Mouse (Mus musculus) heart, adult 2 months (tissue): ENCODE results near the gene Klk5. TPM values are rescaled to one million over a fixed set of nuclear protein-coding genes. Genes with fewer than 3 reads are reported as not detected.

Experiments
- DNase-seq, 2 experiments: peaks; one replicate each; pipeline ENCODE4 v3.0.0; 2021
- H3K27ac ChIP-seq: fragments of 200-600 bp; 2 replicates; pipeline ENCODE4 v1.8.1; 2022
- H3K27me3 ChIP-seq: fragments of 200-500 bp; 2 replicates; pipeline ENCODE4 v1.6.1; 2012; ENCODE audit warnings: mild to moderate bottlenecking, low read length, inconsistent platforms, mixed read lengths; ENCODE audit not compliant: control insufficient read depth, insufficient read depth
- H3K36me3 ChIP-seq: fragments of 200-500 bp; 2 replicates; pipeline ENCODE4 v1.6.1; 2012; ENCODE audit warnings: low read length, inconsistent platforms; ENCODE audit not compliant: control insufficient read depth, insufficient read depth
- H3K4me1 ChIP-seq: fragments of 200-500 bp; 2 replicates; pipeline ENCODE4 v1.6.1; 2011; ENCODE audit warnings: low read length; ENCODE audit not compliant: control insufficient read depth, insufficient read depth
- H3K4me3 ChIP-seq: fragments of 200-600 bp; 2 replicates; pipeline ENCODE4 v1.8.1; 2022
- H3K79me2 ChIP-seq: fragments of 200-500 bp; replicated peaks from 2 replicates; pipeline ENCODE4 v1.6.1; 2012; ENCODE audit warnings: mild to moderate bottlenecking, inconsistent platforms, low read length, moderate library complexity, mixed read lengths; ENCODE audit not compliant: control insufficient read depth, insufficient read depth
- H3K9ac ChIP-seq: fragments of 200-500 bp; 2 replicates; pipeline ENCODE4 v1.6.1; 2012; ENCODE audit warnings: low read depth, mild to moderate bottlenecking, control low read depth, inconsistent platforms, low read length, mixed read lengths
- CTCF ChIP-seq: fragments of 200-600 bp; IDR thresholded peaks from 2 replicates; pipeline ENCODE4 v1.8.1; 2022; ENCODE audit warnings: antibody characterized with exemption, mild to moderate bottlenecking, moderate library complexity
- EP300 ChIP-seq: fragments of 200-500 bp; IDR thresholded peaks from 2 replicates; pipeline ENCODE4 v1.6.1; 2011; ENCODE audit warnings: low read depth, low read length, control low read depth; ENCODE audit not compliant: insufficient read depth
- POLR2A ChIP-seq: fragments of 200-500 bp; IDR thresholded peaks from 2 replicates; pipeline ENCODE4 v1.6.1; 2011; ENCODE audit warnings: mild to moderate bottlenecking, low read depth, low read length, control low read depth; ENCODE audit not compliant: insufficient read depth
- WGBS: fragments of 180-500 bp; shearing (Covaris S2); methylation state at CpG from one replicate; pipeline ENCODE4 v1.1.7; 2018; 5-methylcytosine and 5-hydroxymethylcytosine counted together
- intact Hi-C: fragments of 180-260 bp; cut with DNase I; formaldehyde crosslinking; loops from one replicate; pipeline ENCODE4 v1.15.1; 2025
- polyA plus RNA-seq: library from polyadenylated mRNA; depleted of rRNA; stranded (reverse); fragments of >200 nt; gene quantifications from 2 replicates; pipeline ENCODE4 v1.2.3, GENCODE M21; 2012
- total RNA-seq, 2 experiments: library from RNA; stranded (reverse); gene quantifications; 2 replicates each; pipeline ENCODE4 v1.2.3; 2021

Gene Klk5
- total and polyA plus RNA-seq, 3 experiments: not detected

GRCm38 (mm10) chr7:43860411-43860810 lies 18.6 kb downstream of the Klk5 start:
- Histone ChIP-seq H3K9ac (no peak overlapping the region), H3K4me1 (no peaks in the 10 kb centered on the region), H3K27me3 (no peaks in the 10 kb centered on the region), H3K4me3 (no peak overlapping the region), H3K36me3 (no peaks in the 10 kb centered on the region), H3K79me2 (no peaks in the 10 kb centered on the region), H3K27ac (no peak overlapping the region)
- no peak for DNase-seq
- intact Hi-C loops: no loop called here
- TF ChIP-seq EP300: no peak
- TF ChIP-seq POLR2A: no peak
- no peak for TF ChIP-seq CTCF
- WGBS: 72% methylated on average over 8 of the region's 8 CpGs

- TF ChIP-seq EP300 (no peak), CTCF (peak; percentile 78), POLR2A (no peak)
These were observed 31.5 kb downstream of the Klk5 start for GRCm38 (mm10) chr7:43873237-43873636.

GRCm38 (mm10) chr7:43873674-43874073 lies 31.9 kb downstream of the Klk5 start:
- Histone ChIP-seq H3K4me3 (no peak overlapping the region), H3K9ac (no peak overlapping the region), H3K27ac (no peak overlapping the region), H3K27me3 (no peaks in the 10 kb centered on the region; the same call in 1 of the 2 replicates), H3K36me3 (no peaks in the 10 kb centered on the region), H3K4me1 (no peaks in the 10 kb centered on the region), H3K79me2 (no peaks in the 10 kb centered on the region)
- no peak for DNase-seq
- TF ChIP-seq POLR2A (no peak), CTCF (no peak), EP300 (no peak)
- WGBS: 79% methylated on average over 3 of the region's 3 CpGs
- intact Hi-C loops: loop anchor here (1.0 to 2.0 kb wide), 2 partner anchors 22 to 47 kb away; no protein-coding TSS in a partner anchor

More at GRCm38 (mm10) chr7:43873237-43873636, 31.5 kb downstream of the Klk5 start:
- Histone ChIP-seq H3K36me3 (no peaks in the 10 kb centered on the region), H3K79me2 (no peaks in the 10 kb centered on the region), H3K4me1 (no peaks in the 10 kb centered on the region), H3K27ac (no peak overlapping the region), H3K9ac (no peak overlapping the region), H3K4me3 (no peak overlapping the region), H3K27me3 (no peaks in the 10 kb centered on the region; the same call in 1 of the 2 replicates)
- peak; percentile 26 to 61 for DNase-seq
- WGBS: 8% methylated on average over 10 of the region's 10 CpGs
- intact Hi-C loops: loop anchor here (1.0 to 2.0 kb wide), 2 partner anchors 22 to 48 kb away; no protein-coding TSS in a partner anchor

- H3K27ac ChIP-seq: no peak overlapping the region
- TF ChIP-seq CTCF (no peak), POLR2A (no peak), EP300 (no peak)
- H3K36me3 ChIP-seq: no peaks in the 10 kb centered on the region
- H3K4me1 ChIP-seq: no peaks in the 10 kb centered on the region
- no peak for DNase-seq
- intact Hi-C loops: no loop called here
- no peak overlapping the region for H3K4me3 ChIP-seq
- 82% methylated on average over 6 of the region's 6 CpGs for WGBS
- no peaks in the 10 kb centered on the region; the same call in 1 of the 2 replicates for H3K27me3 ChIP-seq
- no peak overlapping the region for H3K9ac ChIP-seq
- H3K79me2 ChIP-seq: no peaks in the 10 kb centered on the region
These were observed 33.2 kb downstream of the Klk5 start for GRCm38 (mm10) chr7:43874868-43875375.

- TF ChIP-seq POLR2A: no peak
- TF ChIP-seq EP300: no peak
- no peak for TF ChIP-seq CTCF
- intact Hi-C loops: no loop called here
- H3K9ac ChIP-seq: no peak overlapping the region
- H3K79me2 ChIP-seq: no peaks in the 10 kb centered on the region
- no peaks in the 10 kb centered on the region for H3K36me3 ChIP-seq
- no peak overlapping the region for H3K27ac ChIP-seq
- no peak overlapping the region for H3K4me3 ChIP-seq
- no peaks in the 10 kb centered on the region for H3K4me1 ChIP-seq
- no peaks in the 10 kb centered on the region for H3K27me3 ChIP-seq
- DNase-seq: no peak
- 67% methylated on average over 4 of the region's 4 CpGs for WGBS
These were observed 34.7 kb downstream of the Klk5 start for GRCm38 (mm10) chr7:43876444-43876843.

- Histone ChIP-seq H3K27me3 (no peaks in the 10 kb centered on the region), H3K79me2 (no peaks in the 10 kb centered on the region), H3K36me3 (no peaks in the 10 kb centered on the region), H3K9ac (no peak overlapping the region), H3K4me1 (no peaks in the 10 kb centered on the region), H3K4me3 (no peak overlapping the region), H3K27ac (no peak overlapping the region)
- intact Hi-C loops: no loop called here
- WGBS: 27% methylated on average over 1 of the region's 1 CpGs
- TF ChIP-seq CTCF (no peak), EP300 (no peak), POLR2A (no peak)
- DNase-seq: no peak
These were observed 36.5 kb downstream of the Klk5 start for GRCm38 (mm10) chr7:43878281-43878680.
